Mouse (Mus musculus): ENCODE measurements around the gene Hormad2. TPM values are rescaled to one million over a fixed set of nuclear protein-coding genes. Genes with fewer than 3 reads are reported as not detected.

Hormad2 gene
- total and polyA plus RNA-seq, 3 experiments = 16.0 to 17.0 TPM; not detected in 1

DNA sequence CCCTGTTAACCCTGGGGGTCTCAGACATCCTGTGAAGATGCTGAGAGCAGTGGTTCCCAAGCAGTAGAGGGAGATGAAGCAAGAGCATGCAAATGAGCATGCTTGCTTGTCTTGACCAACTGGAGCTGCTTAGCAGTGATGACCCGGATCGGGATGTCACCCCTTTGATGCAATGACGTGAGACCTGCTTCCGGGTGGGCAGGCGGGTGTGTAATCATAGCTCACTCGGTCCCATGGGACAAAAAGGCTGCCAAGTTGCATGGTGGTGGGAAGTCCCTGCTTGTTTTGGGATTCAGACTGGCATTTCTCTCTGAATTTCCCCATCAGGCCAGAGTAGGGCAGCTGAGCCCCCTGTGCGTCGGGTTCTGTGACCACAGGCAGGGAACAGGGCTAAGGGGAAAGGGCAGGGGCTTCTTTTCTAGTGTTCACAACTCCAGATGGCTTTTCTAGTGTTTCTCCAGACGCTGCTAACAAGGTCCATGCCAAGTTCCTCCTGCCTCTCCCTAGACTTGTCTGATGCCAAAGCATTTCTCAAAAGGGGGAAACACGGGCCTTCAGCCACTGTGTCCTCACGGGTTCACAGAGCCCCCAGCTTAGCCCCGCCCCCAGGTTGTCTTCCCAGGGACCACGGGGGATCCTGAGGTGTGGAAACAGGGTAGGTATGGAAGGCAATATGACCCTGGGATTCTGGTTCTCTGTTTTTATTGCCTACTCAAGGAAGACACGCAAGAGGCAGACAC, 141.0 kb downstream of the Hormad2 start:
- Histone ChIP-seq H3K9ac (ENCODE audit: control insufficient read depth, low read depth, low read length, poor library complexity, severe bottlenecking) (no peak overlapping the region), H3K9me3 (replicated peaks; ENCODE audit: insufficient read depth, low read length) (no peaks in the 10 kb centered on the region), H3K36me3 (ENCODE audit: control insufficient read depth in 1 of 2, insufficient read depth in 2 of 2, low read length in 2 of 2) (peaks cover 0 to 9% of the 10 kb centered on the region in 2 experiments; a peak in 2 of 4 replicates), H3K27me3 (ENCODE audit: control insufficient read depth in 1 of 2, insufficient read depth in 2 of 2, low read length in 2 of 2) (no peaks in the 10 kb centered on the region), H3K4me1 (ENCODE audit: control insufficient read depth in 1 of 2, insufficient read depth in 2 of 2, low read length in 2 of 2) (peaks cover 5 to 17% of the 10 kb centered on the region in 2 experiments; a peak in 3 of 4 replicates), H3K79me2 (ENCODE audit: control insufficient read depth, insufficient read depth, low read length, poor library complexity) (no peaks in the 10 kb centered on the region), H3K4me3 (ENCODE audit: control insufficient read depth in 1 of 2, insufficient read depth in 1 of 2, low read depth in 2 of 2, low read length in 2 of 2) (no peak overlapping the region), H3K27ac (ENCODE audit: control insufficient read depth, low read depth, low read length) (no peak overlapping the region)
- no peak for TF ChIP-seq UBTF (IDR thresholded peaks at IDR 0.05; ENCODE audit: borderline replicate concordance, insufficient read depth, low read depth, low read length)
- no peak for DNase-seq (ENCODE audit: low read depth, low spot score)

- H3K9ac ChIP-seq (ENCODE audit: control insufficient read depth, low read depth, low read length, poor library complexity, severe bottlenecking) = no peak overlapping the region
- no peaks in the 10 kb centered on the region for H3K79me2 ChIP-seq (ENCODE audit: control insufficient read depth, insufficient read depth, low read length, poor library complexity)
- H3K4me1 ChIP-seq (ENCODE audit: control insufficient read depth in 1 of 2, insufficient read depth in 2 of 2, low read length in 2 of 2) = peaks cover 9 to 24% of the 10 kb centered on the region in 2 experiments
- no peak overlapping the region for H3K27ac ChIP-seq (ENCODE audit: control insufficient read depth, low read depth, low read length)
- H3K9me3 ChIP-seq (replicated peaks; ENCODE audit: insufficient read depth, low read length) = no peaks in the 10 kb centered on the region
- no peak for TF ChIP-seq CHD2 (IDR thresholded peaks at IDR 0.05; ENCODE audit: low read length)
- no peak for TF ChIP-seq CHD1 (IDR thresholded peaks at IDR 0.05; ENCODE audit: low read depth, low read length)
- no peak for TF ChIP-seq UBTF (IDR thresholded peaks at IDR 0.05; ENCODE audit: borderline replicate concordance, insufficient read depth, low read depth, low read length)
- TF ChIP-seq GABPA (IDR thresholded peaks at IDR 0.05; ENCODE audit: low read depth, low read length) = no peak
- TF ChIP-seq POLR2AphosphoS5 (IDR thresholded peaks at IDR 0.05; ENCODE audit: borderline replicate concordance, low read depth, low read length) = no peak
- no peak for TF ChIP-seq MYC (IDR thresholded peaks at IDR 0.05; ENCODE audit: low read depth, low read length)
- TF ChIP-seq TAL1 (IDR thresholded peaks at IDR 0.05; ENCODE audit: low read length) = no peak
- no peak for TF ChIP-seq KAT2A (conservative IDR thresholded peaks at IDR 0.05; ENCODE audit: low read depth, low read length)
- no peak for TF ChIP-seq POLR2A (IDR thresholded peaks at IDR 0.05; ENCODE audit: control insufficient read depth in 1 of 2, insufficient read depth in 1 of 2, low read depth in 1 of 2, low read length in 2 of 2, poor library complexity in 1 of 2)
- no peak for TF ChIP-seq TBP (IDR thresholded peaks at IDR 0.05; ENCODE audit: low read depth, low read length)
- no peak for TF ChIP-seq ZKSCAN1 (IDR thresholded peaks at IDR 0.05; ENCODE audit: low read depth, low read length)
- no peak for TF ChIP-seq RCOR1 (IDR thresholded peaks at IDR 0.05; ENCODE audit: low read depth, low read length)
- no peak for TF ChIP-seq MAZ (IDR thresholded peaks at IDR 0.05; ENCODE audit: low read depth, low read length)
- no peak for TF ChIP-seq POLR2AphosphoS2 (IDR thresholded peaks at IDR 0.05; ENCODE audit: low read length)
- TF ChIP-seq RAD21 (IDR thresholded peaks at IDR 0.05; ENCODE audit: low read depth, low read length) = no peak
- no peak for TF ChIP-seq MAX (IDR thresholded peaks at IDR 0.05; ENCODE audit: low read length)
- TF ChIP-seq GATA1 (IDR thresholded peaks at IDR 0.05; ENCODE audit: low read depth, low read length) = no peak
- TF ChIP-seq SIN3A (IDR thresholded peaks at IDR 0.05; ENCODE audit: low read length) = no peak
- no peak for TF ChIP-seq MYB (IDR thresholded peaks at IDR 0.05; ENCODE audit: low read depth, low read length)
- no peak for TF ChIP-seq TCF12 (IDR thresholded peaks at IDR 0.05; ENCODE audit: low read depth, low read length)
- DNase-seq (ENCODE audit: low read depth, low spot score) = no peak
- H3K27me3 ChIP-seq (ENCODE audit: control insufficient read depth in 1 of 2, insufficient read depth in 2 of 2, low read length in 2 of 2) = no peaks in the 10 kb centered on the region
- H3K36me3 ChIP-seq (ENCODE audit: control insufficient read depth in 1 of 2, insufficient read depth in 2 of 2, low read length in 2 of 2) = peaks cover 0 to 11% of the 10 kb centered on the region in 2 experiments; a peak in 2 of 4 replicates
- no peak overlapping the region for H3K4me3 ChIP-seq (ENCODE audit: control insufficient read depth in 1 of 2, insufficient read depth in 1 of 2, low read depth in 2 of 2, low read length in 2 of 2)
These were observed 141.7 kb downstream of the Hormad2 start for GRCm38 (mm10) chr11:4299191-4299590.
